Mouse (Mus musculus) CD4-positive helper T cell, adult 2 months (primary cell): ENCODE measurements around the gene Mrtfb.
"Not testable (repeated sequence)": the region's sequence is repeated elsewhere in the genome, so short reads cannot be mapped to it uniquely, and the experiment has no call there.

Experiments
- DNase-seq: peaks from one replicate; pipeline ENCODE4 v3.0.0-alpha.2; 2012; ENCODE audit warnings: low read depth, missing footprints, low spot score

Gene Mrtfb

DNA sequence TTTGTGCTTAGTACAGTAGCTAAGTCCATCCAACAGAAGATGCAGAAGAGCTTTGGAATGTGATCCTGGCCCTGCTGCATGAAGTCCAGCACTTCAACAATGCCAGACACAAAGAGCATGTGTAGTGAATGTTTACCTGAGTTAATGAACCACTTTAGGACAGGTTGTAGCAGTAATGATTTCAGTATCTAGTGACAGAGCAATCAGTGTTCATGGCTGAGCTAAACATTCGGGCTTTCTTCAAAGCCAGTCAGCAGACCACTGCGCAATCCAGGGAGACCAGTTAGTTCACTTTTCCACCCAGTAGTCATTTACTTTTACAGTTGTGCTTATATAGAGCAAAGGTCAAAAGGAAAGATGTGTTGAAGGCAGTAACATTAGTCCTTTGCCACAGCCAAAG is 20.0 kb downstream of the Mrtfb start:
- no peak for DNase-seq

DNA sequence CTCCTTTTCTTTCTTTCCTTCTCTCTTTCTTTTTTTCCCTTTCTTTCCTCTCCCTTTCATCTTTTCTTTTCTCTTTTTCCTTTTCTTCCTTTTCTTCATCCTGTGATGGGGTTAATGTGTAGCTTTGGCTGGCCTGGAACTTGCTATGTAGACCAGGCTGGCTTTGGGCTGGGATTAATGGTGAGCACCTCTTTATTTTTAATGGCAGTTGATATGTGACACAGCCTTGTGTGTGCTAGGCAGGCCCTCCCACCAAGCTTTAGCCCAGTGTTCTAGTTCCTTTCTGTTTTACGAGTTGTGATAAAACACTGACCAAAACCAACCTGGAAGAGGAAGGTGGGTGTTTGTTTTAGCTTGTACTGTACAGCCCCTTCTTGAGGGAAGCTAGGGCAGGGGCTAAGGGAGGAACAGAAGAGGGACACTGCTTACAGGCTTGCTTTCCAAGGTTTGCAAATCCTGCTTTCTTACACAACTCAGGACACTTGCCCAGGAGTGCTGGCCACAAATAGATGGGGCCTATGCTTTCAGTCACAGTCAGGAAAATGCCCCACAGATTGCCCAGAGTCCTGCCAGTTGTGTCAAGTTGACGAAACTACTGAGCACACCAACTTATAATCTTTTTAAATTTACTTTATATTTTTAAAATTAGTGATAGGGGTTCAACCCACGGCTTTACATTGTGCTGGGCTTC is 20.6 kb downstream of the Mrtfb start:
- no peak for DNase-seq

DNA sequence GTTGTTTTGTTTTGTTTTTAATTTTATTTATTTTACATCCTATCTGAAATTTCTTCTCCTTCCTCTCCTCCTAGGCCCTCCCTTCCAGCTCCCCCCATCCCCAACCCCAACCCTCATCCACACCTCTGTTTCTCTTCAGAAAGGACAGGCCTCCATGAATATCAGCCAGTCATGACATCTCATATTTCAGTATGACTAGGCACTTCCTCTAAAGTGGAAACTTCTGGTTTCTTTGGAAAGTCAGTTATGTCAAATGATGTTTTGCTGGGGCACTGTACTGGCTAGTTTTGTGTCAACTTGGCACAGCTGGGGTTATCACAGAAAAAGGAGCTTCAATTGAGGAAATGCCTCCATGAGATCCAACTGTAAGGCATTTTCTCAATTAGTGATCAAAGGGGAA is 30.1 kb downstream of the Mrtfb start:
- DNase-seq: not testable (repeated sequence)

DNA sequence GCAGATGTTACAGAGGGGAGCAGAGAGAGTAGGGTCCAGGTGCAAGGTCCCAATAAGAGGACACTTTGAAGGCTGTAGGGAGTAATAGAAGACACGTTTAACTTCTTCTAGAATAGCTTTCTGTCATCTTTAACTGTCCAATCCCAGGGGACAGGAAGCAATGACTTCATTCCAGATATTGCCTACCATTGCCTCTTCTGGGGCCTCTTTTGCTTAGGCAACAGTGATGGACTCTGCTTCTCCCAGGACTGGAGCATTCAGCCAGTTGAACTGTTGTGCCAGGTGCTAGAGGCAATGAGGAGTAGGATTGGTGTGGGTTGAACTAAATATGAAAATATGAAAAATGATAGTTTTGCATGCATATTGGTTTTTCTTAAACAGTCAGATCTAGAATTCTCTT is 41.6 kb downstream of the Mrtfb start:
- no peak for DNase-seq

DNA sequence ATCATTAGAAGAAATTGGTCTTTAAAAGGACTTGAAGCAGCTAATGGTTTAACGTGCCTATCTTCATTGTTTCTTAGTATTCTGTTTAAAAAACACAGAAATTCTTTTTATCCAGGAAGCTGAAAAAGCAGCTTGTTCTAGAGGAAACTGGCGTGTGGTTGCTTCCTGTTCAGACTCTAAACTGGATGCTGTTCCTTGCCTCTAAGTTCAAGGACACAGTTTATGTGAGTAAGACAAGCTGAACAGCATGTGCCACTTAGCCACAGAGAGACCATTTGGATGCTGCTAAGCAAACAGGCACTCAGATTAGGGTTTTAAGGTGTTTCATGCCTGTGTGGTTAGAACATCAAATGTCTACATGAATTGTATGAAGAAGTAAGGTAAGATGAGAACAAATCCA is 42.7 kb downstream of the Mrtfb start:
- DNase-seq: no peak

DNA sequence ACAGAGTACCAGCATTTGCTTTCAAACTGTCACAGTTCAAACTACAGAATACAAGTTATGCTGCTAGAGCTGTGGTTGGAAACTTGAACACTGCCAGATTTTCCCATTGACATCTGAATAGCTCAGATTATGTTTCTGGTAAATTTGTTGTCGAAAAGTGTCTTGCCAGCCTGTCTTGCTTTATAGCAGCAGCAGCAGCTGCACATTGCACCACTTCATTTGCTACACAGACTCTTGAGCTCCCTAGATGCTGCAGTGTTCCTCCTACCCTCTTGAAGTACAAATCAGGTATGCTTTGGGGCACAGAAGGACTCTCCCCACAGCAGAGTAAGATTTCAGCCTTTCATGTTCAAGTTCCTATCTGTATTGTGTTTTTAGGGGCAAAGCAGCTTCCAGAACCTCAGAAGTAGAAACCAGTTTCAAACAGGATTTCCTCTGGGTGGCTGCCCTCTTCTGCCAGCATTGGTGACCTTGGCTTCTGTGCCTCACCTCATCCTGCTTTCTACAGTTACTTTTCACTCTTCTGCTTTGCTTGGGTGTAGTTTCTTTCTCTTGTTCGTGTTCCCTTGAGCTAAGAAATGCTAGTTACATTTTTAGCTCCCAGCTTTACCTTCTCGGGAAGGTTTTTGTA is 49.9 kb downstream of the Mrtfb start:
- DNase-seq: peak; percentile 15

DNA sequence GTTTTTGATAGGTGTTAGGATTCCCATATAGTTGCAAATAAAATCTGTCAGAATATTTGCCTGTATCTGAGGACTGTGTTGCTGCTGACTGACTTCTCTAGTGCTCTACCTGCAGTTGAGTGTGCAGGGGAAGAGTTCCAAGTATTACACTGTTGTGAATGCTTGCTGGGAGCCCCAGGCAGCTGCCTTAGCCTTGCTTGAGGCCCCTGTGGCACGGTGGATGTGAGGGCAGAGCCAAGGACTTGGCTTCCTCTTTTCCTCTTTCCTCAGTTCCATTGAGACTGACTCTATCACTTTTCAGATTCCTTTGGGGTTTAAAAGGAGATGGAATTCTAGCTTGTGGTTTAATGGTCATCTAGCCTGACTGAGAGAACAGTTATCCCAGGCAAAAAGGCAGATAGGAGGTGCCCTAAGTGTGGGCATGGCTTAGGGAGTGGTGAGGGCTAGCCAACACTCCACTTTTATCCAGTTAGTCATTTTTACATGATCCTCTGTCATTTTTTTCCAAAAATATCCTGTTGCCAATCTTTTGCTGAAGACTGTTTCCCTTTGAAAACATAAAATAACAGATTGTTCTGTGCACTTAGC is 53.9 kb downstream of the Mrtfb start:
- DNase-seq: no peak

DNA sequence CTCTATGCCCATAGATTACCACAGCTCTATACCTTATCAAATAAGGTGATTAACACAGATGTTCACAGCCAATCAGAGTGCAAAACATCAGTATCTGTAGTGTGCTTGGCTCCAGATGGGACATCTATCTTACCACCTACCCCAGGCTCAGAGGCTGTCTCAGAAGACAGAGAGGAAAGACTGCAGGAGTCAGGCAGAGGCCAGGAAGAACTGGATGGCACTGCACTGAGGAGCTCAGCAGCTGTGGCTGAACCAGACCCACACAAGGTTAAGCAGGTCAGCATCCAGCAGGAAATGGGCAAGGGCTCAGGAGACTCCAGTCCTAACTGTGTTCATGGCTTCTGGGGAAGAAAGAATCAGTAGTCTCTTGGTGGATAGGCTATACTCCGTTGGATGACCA is 55.1 kb downstream of the Mrtfb start:
- no peak for DNase-seq

DNA sequence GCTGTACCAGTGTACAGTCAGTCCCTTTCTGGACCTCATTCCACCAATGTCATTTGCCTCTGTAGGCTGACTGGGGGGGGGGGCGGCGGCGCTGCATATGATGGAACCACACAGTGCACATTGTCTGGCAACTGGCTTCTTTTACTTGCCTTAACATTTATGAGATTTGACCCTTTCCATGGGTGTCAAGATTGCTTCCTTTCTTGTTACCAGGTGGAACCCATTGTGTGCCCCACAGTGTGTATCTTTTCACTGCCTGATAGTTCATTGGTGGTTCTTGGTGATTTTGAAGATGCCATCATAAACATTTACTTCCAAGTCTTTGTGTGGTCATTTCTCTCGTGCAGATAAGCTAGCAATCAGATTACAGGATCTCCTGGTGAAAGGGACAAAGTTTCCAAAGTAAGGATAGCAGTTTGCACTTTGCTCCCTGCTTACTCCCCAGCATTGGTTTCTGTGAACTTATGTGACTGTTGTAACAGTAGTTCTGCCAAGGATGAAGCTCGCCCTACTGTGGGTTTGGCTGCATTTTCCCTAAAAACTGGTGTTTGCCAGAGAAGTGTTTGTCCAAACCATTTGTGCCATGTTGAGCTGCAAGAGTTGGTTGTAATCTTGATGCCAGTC is 56.9 kb downstream of the Mrtfb start:
- no peak for DNase-seq

DNA sequence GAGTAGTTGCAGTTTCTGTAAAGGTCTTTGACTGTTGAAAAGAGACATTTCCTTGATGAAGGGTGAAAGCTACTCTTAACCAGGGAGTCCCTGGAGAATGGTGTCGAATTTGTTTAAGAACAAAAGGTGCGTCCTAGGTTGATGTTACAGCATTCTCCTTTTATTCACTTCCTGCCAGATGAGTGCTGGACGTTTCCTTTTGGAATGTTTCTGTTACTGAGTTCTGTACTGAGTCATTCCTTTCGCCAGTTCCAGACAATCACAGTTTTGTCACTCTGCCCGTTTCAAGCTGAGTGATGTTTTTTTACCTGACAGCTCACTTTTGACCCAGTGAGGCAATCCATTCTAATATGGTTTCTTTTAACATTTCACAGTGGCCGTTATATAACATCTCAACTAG is 67.5 kb downstream of the Mrtfb start:
- DNase-seq: no peak

DNA sequence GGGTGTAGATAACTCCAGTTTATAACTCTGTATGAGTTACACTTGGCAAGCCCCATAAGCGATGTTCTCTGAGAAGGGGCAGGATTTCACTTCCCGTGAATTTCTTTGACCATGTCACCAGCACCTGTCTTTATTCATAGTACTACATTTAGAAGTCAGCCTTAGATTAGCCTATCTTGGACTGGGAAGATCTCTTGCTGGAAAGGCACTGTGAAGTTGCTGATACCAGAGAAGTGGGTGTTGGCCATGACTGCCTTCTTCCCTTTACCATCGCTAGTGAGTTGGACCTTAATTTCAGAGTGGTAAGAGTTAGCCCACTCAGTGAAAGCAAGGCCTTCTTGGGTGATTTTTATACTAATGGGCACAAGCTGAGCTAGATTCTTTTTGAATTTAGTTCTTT is 70.3 kb downstream of the Mrtfb start:
- DNase-seq: no peak

DNA sequence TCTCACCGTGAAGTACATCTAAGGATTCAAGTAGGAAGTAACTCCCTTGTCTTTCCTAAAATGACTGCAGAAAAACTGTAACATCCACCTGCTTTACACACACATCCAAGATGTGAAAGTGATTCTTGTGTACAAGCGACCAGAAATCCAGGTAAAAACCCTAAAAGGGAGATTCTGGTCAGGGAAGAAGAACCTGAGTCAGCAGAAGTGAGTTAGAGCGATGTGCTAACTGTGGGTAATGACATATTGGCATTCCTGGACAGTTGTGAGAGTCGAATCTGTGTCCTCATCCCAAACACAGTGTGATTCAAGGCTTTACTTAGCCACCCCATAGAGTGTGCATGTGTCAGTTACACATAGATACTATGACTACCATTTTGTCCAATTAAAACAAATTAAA is 72.4 kb downstream of the Mrtfb start:
- no peak for DNase-seq

DNA sequence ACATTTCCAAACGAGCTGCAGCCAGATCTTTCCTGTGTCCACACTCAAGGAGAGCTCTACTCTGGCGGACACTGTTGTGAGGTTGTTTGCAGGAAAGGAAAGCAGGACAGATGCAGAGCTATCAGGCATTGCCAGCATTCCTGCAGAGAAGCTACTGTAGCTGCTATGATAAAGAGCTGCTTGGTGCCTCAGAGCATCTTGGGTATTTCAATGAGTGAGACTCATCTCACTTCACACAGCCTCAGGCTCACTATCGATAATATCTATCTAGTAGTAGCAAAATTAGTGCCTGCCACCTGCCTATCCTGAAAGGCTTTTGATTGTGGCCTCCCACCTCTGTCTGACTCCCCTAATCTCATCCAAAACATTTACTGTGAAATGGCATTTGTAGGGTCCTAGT is 73.4 kb downstream of the Mrtfb start:
- DNase-seq: no peak

DNA sequence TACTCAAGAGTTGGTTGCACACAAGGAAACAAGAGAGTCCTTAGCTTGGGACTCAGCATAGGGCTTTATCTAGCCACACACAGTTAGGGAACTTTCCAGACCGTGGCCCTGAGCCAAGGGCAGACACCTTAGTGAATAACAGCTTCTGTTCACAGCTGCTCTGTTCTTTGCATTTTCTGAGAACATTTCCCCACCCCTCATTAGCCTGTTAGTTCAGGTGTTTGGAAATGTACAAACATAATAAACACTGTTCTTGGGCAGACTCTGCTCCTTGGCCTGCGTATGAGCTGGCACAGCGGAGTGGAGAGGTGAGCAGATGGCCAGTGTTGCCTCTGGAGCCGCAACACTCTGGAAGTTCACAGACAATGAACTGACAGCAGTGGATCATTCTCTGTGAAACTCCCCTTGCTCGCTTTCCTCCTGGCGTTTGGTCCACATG is 74.0 kb downstream of the Mrtfb start:
- no peak for DNase-seq

DNA sequence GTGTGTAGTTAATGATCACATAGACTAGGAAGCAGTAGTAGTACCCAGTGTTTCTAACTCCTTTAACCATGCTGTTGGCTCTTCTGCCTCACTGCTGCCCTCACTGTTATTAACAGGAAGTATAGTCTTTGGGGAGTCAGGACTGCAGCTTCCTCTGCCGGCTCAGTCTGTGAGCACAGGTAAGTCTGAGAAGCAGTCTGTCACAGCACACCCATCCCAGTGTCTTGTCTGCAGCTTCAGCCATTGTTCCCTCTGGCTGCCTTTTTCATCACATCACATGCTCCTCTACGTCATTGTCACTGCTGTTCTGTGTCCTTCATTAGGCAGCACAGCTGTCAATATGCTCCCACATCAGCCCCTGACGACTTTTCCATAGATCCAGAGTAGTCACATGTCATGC is 75.6 kb downstream of the Mrtfb start:
- DNase-seq: no peak

DNA sequence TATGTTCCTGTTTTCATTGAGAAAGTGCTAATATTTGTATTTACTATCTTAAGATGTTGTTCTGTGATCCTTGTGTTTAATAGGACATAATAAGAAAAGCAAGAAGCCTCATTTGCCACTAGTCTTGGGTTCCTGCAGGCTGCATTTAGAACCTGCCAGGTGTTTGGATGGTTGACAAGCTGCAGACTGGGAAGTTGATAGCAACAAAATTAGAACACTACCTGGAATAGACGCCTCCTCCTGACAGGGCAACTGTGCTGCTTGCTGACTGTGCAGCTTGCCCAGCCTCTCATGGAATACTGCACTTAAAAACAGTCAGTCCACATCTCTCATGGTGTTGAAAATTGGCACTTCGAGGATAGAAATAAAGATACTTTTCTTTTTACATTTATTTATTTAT is 76.3 kb downstream of the Mrtfb start:
- DNase-seq: no peak

DNA sequence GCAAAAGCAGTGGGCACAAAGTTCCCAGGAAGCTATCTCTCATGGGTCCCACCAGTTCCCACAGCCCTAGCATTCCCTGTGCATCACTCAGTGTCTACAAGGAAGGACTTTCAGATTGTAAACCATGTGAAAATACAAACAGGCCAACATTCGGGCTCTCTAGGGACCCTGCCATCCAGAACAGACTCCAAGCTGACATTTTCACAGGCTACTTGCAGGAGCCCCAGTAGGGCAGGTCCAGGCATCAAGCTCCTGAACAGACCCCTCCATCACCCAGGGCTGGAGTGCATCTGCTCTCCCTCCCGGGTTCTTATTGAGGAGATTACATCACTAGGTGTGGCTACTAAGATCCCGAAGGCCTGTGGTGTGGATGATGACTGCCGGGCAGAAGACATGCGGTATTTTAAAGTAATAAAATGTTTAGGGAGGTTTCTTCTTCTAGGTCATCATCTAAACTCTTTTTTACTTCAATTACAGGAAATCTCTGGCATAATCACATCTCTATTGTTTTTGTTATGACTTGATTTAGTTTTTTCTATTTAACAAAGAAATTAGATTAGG is 77.6 kb downstream of the Mrtfb start:
- DNase-seq: no peak

DNA sequence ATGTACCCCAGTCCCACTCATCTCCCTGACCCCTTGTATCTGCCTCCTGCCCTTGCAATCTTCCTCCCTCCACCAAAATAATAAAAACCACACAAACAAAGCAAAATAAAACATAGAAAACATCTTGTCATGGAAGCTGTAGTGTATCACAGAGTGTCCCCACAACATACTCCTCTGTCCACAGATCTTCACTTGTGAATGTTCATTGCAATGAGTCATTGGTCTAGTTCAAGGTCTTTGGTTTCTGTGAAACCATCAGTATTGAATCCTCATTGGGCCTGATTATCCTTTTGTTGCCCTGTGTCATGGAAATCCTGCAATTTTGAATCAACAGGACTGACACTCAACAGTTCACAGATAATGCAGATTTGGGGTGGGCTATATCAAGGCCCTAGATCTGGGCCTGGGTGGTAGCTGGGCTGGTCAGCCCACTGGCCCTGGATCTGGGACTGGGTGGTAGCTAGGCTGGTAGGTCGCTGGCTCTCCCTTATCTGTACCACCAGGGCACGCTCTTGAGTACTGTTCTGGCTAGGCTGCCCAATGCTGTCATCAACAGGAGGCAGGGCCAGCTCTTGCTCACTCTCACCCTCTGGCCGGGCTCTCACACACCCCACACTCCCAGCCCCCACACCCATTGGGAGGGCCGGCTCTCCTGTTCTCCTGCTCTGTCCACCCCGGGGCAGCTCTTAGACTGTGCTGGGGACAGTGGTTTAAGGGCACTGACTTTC is 80.4 kb downstream of the Mrtfb start:
- DNase-seq: no peak

DNA sequence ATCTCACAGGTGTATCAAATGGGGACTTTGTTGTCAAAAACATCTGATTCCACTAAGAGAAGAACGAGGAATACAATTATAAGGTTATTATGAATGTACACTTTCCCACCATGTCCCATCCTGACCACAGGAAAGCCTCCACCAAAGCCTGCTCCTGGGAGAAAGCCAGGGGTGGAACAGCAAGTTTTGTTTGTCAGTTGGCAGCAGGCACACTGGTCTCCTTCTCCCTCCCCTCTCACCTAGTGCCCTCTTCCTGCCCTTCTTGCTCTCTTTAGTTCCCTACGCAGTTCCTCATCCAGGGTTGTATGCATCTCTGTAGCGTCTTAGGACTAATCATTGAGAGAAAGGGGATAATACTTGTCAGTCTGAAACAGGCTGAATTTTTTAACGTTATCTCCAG is 81.8 kb downstream of the Mrtfb start:
- DNase-seq: no peak

DNA sequence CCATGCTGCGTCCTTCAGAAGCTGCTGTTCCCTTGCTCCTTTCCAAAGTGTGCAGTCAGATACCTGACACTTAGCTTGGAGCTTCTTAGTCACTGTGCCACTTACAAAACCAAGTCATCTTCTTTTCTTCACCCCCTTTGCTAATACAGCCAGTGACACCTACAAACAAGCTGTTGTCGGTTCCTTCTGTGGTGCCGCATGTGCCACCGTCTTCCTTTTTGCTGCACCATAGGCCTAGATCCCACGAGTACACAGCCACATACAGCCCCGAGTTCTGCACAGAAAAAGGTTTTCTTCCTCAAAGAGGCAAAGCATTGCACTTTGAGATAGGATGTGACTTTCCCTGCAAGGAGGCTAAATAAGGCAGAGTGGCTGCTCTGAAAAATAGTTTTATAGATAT is 83.2 kb downstream of the Mrtfb start:
- no peak for DNase-seq

DNA sequence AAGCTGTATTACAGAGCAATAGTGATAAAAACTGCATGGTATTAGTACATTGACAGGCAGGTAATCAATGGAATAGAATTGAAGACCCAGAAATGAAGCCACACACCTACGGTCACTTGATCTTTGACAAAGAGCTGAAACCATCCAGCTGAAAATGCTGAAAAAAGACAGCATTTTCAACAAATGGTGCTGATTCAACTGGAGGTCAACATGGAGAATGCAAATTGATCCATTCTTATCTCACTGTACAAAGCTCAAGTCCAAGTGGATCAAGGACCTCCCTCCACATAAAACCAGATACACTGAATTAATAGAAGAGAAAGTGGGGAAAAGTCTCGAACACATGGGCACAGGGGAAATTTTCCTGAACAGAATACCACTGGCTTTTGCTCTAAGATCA is 89.5 kb downstream of the Mrtfb start:
- DNase-seq: not testable (repeated sequence)

DNA sequence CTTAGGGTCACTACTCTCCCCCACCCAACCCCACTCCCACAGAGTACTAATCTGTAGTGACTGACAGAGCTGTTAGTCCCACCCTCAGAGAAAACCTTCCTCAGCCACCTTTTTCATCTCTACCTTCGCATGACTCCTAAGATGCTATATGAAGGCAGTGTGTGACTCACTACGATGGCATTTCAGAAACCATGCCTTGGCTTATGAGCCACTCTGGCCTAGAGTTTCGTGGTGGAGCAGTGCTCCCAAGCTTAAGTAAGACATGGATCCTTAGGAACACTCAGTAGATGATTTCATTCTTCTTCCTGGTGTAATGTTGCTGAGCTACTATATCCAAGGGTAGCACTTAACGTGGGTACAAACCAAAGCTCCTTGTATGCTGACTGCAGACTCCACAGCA is 94.4 kb downstream of the Mrtfb start:
- no peak for DNase-seq
